Mouse (Mus musculus) heart, embryonic 13.5 days (tissue): ENCODE data around the gene Cpvl. TPM values are rescaled to one million over a fixed set of nuclear protein-coding genes. Genes with fewer than 3 reads are reported as not detected.
A peak's percentile ranks its signal among the peaks of the same experiment; 100 is the strongest.

Source experiments
- ATAC-seq: fragments of 200-750 bp; cut with Nextera tagmentation; 2 replicates; pipeline ENCODE4 v1.8.0; 2017; ENCODE audit warnings: moderate TSS enrichment; ENCODE audit not compliant: insufficient number of reproducible peaks, low FRiP score, low TSS enrichment; ENCODE audit errors: extremely low read depth
- H3K27ac ChIP-seq: fragments of 300-500 bp; sonication (generic); replicated peaks from 2 replicates; pipeline ENCODE4 v1.5.1; 2015; ENCODE audit warnings: moderate library complexity, mild to moderate bottlenecking, inconsistent platforms
- H3K27me3 ChIP-seq: fragments of 300-500 bp; sonication (generic); replicated peaks from 2 replicates; pipeline ENCODE4 v1.6.1; 2015; ENCODE audit warnings: mild to moderate bottlenecking, inconsistent platforms
- H3K36me3 ChIP-seq: fragments of 300-500 bp; sonication (generic); 2 replicates; pipeline ENCODE4 v1.6.1; 2015; ENCODE audit warnings: mild to moderate bottlenecking, inconsistent platforms
- H3K4me1 ChIP-seq: fragments of 300-500 bp; sonication (generic); 2 replicates; pipeline ENCODE4 v1.6.1; 2015; ENCODE audit warnings: inconsistent platforms
- H3K4me2 ChIP-seq: fragments of 300-500 bp; sonication (generic); 2 replicates; pipeline ENCODE4 v1.6.1; 2015; ENCODE audit warnings: inconsistent platforms, mild to moderate bottlenecking, moderate library complexity
- H3K4me3 ChIP-seq: fragments of 300-500 bp; sonication (generic); 2 replicates; pipeline ENCODE4 v1.5.1; 2015; ENCODE audit warnings: moderate library complexity, mild to moderate bottlenecking, inconsistent platforms
- H3K9ac ChIP-seq: fragments of 300-500 bp; sonication (generic); 2 replicates; pipeline ENCODE4 v1.6.1; 2015; ENCODE audit warnings: inconsistent platforms, mild to moderate bottlenecking, moderate library complexity
- H3K9me3 ChIP-seq: fragments of 300-500 bp; sonication (generic); 2 replicates; pipeline ENCODE4 v1.6.1; 2016; ENCODE audit warnings: inconsistent platforms
- WGBS: fragments of 180-500 bp; shearing (Covaris S2); methylation state at CpG from one replicate; pipeline ENCODE4 v1.1.7; 2015; ENCODE audit warnings: mixed read lengths; 5-methylcytosine and 5-hydroxymethylcytosine counted together
- polyA plus RNA-seq: library from polyadenylated mRNA; unstranded; fragments of >200 nt; fragmentation: Nextera tagmentation; extraction: Ambion mirVana; gene quantifications from 2 replicates; pipeline ENCODE4 v1.2.1, GENCODE M21; 2015

Gene Cpvl
- not detected in 2 replicates for polyA plus RNA-seq

GRCm38 (mm10) chr6:53978571-53978970, at the start of gene Cpvl:
TSS of gene Cpvl (minus strand) at chr6:53978671.
- H3K4me2 ChIP-seq, result no peak within 1 kb of the TSS
- peaks cover 25% of the 10 kb centered on the region for H3K4me1 ChIP-seq
- ATAC-seq, result no peak
- H3K9ac ChIP-seq, result no peak within 1 kb of the TSS
- no peak within 1 kb of the TSS for H3K27ac ChIP-seq
- H3K4me3 ChIP-seq, result no peak within 1 kb of the TSS
- 73% methylated on average over 5 of the region's 5 CpGs for WGBS
- no peaks in the 10 kb centered on the region for H3K27me3 ChIP-seq
- no peaks in the 10 kb centered on the region for H3K36me3 ChIP-seq
- H3K9me3 ChIP-seq, result no peaks in the 10 kb centered on the region

GRCm38 (mm10) chr6:54023846-54024245, 45.4 kb upstream of the Cpvl start:
- H3K4me3 ChIP-seq, result no peak overlapping the region
- WGBS, result 90% methylated on average over 5 of the region's 5 CpGs
- no peak overlapping the region for H3K9ac ChIP-seq
- no peaks in the 10 kb centered on the region for H3K36me3 ChIP-seq
- H3K4me2 ChIP-seq, result no peak overlapping the region
- no peaks in the 10 kb centered on the region for H3K27me3 ChIP-seq
- no peak for ATAC-seq
- H3K4me1 ChIP-seq, result peaks cover 9% of the 10 kb centered on the region
- no peaks in the 10 kb centered on the region for H3K9me3 ChIP-seq
- no peak overlapping the region for H3K27ac ChIP-seq

DNA sequence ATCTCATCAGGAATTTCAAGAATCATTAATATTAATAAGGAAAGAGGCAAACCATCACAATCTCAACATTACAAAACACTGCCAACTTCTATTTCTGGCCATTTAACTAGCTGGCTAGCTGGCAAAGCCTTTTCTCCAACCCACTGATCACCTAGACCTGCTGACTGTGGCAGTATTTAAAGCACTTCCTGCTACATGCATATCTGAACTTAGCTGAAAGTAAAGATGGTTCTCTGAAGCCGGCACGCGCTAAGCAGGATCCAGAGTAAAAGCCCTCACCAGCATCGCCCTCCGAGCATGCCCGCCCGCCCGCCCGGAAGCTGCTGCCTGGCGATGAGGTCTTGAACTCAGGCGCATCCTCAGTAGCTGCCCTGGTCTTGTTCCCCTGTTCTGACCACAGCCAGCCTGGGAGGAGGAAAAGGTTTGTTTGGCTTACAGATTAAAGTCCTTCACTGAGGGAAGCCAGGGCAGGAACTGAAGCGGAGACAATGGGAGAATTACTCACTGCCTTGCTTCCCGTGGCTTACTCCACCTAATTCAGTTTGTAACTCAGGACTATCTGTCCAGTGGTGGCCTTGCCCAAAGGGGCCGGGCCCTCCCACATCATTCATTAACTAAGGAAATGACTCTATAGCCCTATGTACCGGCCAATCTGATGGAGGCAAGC, 42.8 kb upstream of the Cpvl start:
- Histone ChIP-seq H3K27ac (peak overlapping the region; percentile 51), H3K27me3 (no peaks in the 10 kb centered on the region), H3K4me2 (peak overlapping the region; percentile 35), H3K4me3 (no peak overlapping the region), H3K36me3 (no peaks in the 10 kb centered on the region), H3K9me3 (no peaks in the 10 kb centered on the region), H3K9ac (no peak overlapping the region), H3K4me1 (peaks cover 22% of the 10 kb centered on the region)
- ATAC-seq, result peak; percentile 25; the same call in 1 of the 2 replicates
- 52% methylated on average over 15 of the region's 15 CpGs for WGBS

- no peak for ATAC-seq
- peaks cover 22% of the 10 kb centered on the region for H3K4me1 ChIP-seq
- H3K4me3 ChIP-seq, result no peak overlapping the region
- no peaks in the 10 kb centered on the region for H3K27me3 ChIP-seq
- WGBS, result 63% methylated on average over 5 of the region's 5 CpGs
- H3K4me2 ChIP-seq, result no peak overlapping the region
- no peak overlapping the region for H3K9ac ChIP-seq
- H3K36me3 ChIP-seq, result no peaks in the 10 kb centered on the region
- no peaks in the 10 kb centered on the region for H3K9me3 ChIP-seq
- H3K27ac ChIP-seq, result no peak overlapping the region
These were observed 40.4 kb upstream of the Cpvl start for GRCm38 (mm10) chr6:54018861-54019260.

DNA sequence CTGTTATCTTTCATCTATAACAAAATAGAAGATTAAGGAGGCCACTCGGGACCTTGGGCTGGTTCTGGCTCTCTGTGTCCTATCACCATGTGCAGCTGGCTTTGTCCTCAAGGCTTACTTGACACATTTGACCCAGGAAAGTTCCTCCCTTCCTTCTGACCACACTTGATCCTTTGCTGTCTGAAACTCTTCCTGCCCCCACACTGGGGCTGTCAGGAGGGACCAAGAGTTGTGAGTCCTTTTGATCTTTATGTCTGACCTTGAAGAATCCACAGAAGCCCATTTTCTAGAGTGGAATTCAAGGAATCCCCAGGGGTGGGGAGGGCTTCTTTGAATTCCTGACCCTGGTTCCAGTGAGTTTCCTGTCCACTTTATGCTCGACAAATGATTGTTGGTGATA, 39.6 kb upstream of the Cpvl start:
- H3K27me3 ChIP-seq, result no peaks in the 10 kb centered on the region
- no peak for ATAC-seq
- H3K27ac ChIP-seq, result no peak overlapping the region
- H3K9me3 ChIP-seq, result no peaks in the 10 kb centered on the region
- 16% methylated on average over 2 of the region's 2 CpGs for WGBS
- no peak overlapping the region for H3K4me2 ChIP-seq
- H3K9ac ChIP-seq, result no peak overlapping the region
- H3K36me3 ChIP-seq, result no peaks in the 10 kb centered on the region
- peaks cover 22% of the 10 kb centered on the region for H3K4me1 ChIP-seq
- no peak overlapping the region for H3K4me3 ChIP-seq

- no peaks in the 10 kb centered on the region for H3K9me3 ChIP-seq
- H3K4me1 ChIP-seq, result peaks cover 18% of the 10 kb centered on the region
- H3K4me3 ChIP-seq, result no peak overlapping the region
- 78% methylated on average over 1 of the region's 1 CpGs for WGBS
- ATAC-seq, result no peak
- no peak overlapping the region for H3K4me2 ChIP-seq
- no peaks in the 10 kb centered on the region for H3K27me3 ChIP-seq
- H3K27ac ChIP-seq, result no peak overlapping the region
- H3K36me3 ChIP-seq, result no peaks in the 10 kb centered on the region
- no peak overlapping the region for H3K9ac ChIP-seq
These were observed 33.7 kb upstream of the Cpvl start for GRCm38 (mm10) chr6:54012163-54012562.

- peaks cover 14% of the 10 kb centered on the region for H3K4me1 ChIP-seq
- whole genome bisulfite sequencing, result 78% methylated on average over 9 of the region's 9 CpGs
- ATAC-seq, result no peak
- H3K4me2 ChIP-seq, result no peak overlapping the region
- H3K9me3 ChIP-seq, result no peaks in the 10 kb centered on the region
- no peaks in the 10 kb centered on the region for H3K27me3 ChIP-seq
- H3K4me3 ChIP-seq, result no peak overlapping the region
- H3K36me3 ChIP-seq, result no peaks in the 10 kb centered on the region
- H3K27ac ChIP-seq, result no peak overlapping the region
- H3K9ac ChIP-seq, result no peak overlapping the region
These were observed 31.9 kb upstream of the Cpvl start for GRCm38 (mm10) chr6:54010362-54010761.

- WGBS, result 28% methylated on average over 4 of the region's 4 CpGs
- Histone ChIP-seq H3K27me3 (no peaks in the 10 kb centered on the region), H3K9me3 (no peaks in the 10 kb centered on the region), H3K4me1 (peaks cover 14% of the 10 kb centered on the region), H3K4me3 (no peak overlapping the region), H3K36me3 (no peaks in the 10 kb centered on the region), H3K4me2 (no peak overlapping the region), H3K27ac (no peak overlapping the region), H3K9ac (no peak overlapping the region)
- ATAC-seq, result no peak
These were observed 30.8 kb upstream of the Cpvl start for GRCm38 (mm10) chr6:54009293-54009692.

DNA sequence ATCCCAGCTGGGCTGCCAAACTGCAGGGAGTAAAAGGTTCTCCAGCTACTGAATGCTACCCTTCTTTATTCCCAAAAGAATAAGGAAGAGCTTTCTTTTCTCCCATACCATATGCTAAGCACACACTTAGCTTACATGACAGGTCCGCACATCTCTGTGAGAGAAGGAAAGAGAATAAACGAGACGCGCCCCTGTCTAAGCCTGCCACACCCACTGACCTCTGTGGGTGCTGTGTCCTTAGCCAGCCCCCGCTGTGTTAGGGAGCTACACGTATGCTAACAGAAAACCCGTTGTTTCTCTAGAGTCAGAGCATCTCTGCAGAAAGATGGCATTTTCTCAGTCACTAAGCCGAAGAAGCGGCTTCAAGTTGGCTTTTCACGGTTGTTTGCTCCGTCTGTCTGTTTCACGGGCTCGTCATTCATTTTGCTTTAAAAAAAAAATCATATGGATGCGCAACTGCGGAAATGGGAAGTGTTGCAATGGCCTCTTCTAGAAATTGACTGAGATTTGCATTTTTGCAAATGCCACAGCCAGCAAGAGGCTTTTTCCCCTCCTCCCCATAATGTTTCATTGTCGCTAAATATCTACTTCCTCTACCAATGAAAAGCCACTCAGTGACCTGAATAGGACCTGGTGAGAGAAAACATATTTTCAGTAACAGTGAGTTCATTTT, 30.1 kb upstream of the Cpvl start:
- Histone ChIP-seq H3K36me3 (no peaks in the 10 kb centered on the region), H3K27ac (no peak overlapping the region), H3K27me3 (no peaks in the 10 kb centered on the region), H3K9me3 (no peaks in the 10 kb centered on the region), H3K4me3 (no peak overlapping the region), H3K9ac (no peak overlapping the region), H3K4me1 (peaks cover 14% of the 10 kb centered on the region), H3K4me2 (no peak overlapping the region)
- 75% methylated on average over 16 of the region's 16 CpGs for WGBS
- ATAC-seq, result no peak

DNA sequence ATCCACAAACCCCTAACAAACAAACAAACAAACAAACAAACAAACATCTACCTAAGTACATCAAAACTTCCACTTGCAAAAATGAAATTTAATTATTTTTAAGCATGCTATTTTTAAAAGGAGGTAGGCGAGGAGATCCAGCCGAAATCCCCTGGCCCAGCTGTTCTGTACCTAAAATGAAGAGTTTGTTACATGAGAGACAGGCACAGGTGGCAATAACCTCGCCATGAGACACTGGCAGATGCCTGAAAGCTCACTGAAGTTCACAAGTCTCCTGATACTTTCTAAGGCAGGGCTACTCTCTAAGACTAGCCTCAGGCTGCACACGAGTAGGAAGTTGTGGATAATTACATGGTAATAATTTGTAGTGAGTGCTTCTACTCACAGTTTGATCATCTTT, 26.8 kb upstream of the Cpvl start:
- H3K36me3 ChIP-seq, result no peaks in the 10 kb centered on the region
- no peak overlapping the region for H3K9ac ChIP-seq
- H3K27me3 ChIP-seq, result no peaks in the 10 kb centered on the region
- H3K9me3 ChIP-seq, result no peaks in the 10 kb centered on the region
- H3K4me2 ChIP-seq, result no peak overlapping the region
- 74% methylated on average over 4 of the region's 4 CpGs for WGBS
- no peak for ATAC-seq
- no peak overlapping the region for H3K4me3 ChIP-seq
- H3K4me1 ChIP-seq, result peaks cover 14% of the 10 kb centered on the region
- H3K27ac ChIP-seq, result no peak overlapping the region

DNA sequence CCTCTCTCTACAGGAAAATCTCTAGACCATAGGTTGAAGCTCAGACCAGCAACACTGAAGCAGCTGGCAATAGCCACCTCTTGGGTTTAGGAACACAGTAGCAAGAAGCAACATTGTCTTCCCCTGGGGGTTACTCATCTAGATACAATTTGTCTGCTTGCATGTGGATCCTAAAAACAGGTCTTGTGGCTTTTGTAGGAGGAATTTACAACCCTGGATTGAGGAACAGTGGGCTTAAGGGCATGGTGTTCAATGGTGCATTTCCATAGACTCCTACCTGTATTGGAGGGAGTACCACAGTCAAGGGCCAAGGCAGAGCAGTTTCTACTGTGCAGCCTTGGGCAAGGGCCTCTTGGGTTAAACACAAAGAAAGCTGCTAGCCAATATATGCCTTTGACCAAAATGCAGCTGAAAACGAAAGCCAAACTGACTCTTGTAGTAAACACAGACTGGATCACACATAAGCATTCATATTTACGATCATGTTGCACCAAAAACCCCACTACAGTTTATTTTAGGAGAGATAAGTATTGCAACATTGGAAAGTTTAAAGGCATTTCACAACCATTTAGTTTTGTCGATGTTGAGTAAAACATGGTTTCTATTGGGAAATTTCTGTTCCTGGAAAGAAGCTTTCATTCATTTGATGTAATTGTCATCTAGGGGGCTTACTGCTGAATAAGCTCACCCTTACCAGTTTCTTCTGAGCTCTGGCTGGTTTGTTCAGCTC, 17.9 kb upstream of the Cpvl start:
- H3K27me3 ChIP-seq, result no peaks in the 10 kb centered on the region
- no peaks in the 10 kb centered on the region for H3K36me3 ChIP-seq
- H3K4me2 ChIP-seq, result no peak overlapping the region
- H3K9ac ChIP-seq, result no peak overlapping the region
- H3K9me3 ChIP-seq, result peaks cover 8% of the 10 kb centered on the region; the same call in 1 of the 2 replicates
- ATAC-seq, result no peak
- H3K27ac ChIP-seq, result no peak overlapping the region
- H3K4me1 ChIP-seq, result peaks cover 10% of the 10 kb centered on the region; the same call in 1 of the 2 replicates
- no peak overlapping the region for H3K4me3 ChIP-seq
- WGBS, result 74% methylated on average over 3 of the region's 3 CpGs
